Mouse (Mus musculus): ENCODE results near the gene Ppif. TPM values are rescaled to one million over a fixed set of nuclear protein-coding genes. Genes with fewer than 3 reads are reported as not detected.

Gene Ppif
- total and polyA plus RNA-seq, 3 experiments, result 29.1 to 106 (median 52.9) TPM

- dilution Hi-C loops (cut with MboI; ENCODE audit: extremely low pct_ligation_motif_present, extremely low pct_unique_long_range_greater_than_20kb, low sequenced_read_pairs) (no loop called here), in situ Hi-C loops (cut with MboI; ENCODE audit: low pct_ligation_motif_present, low pct_unique_long_range_greater_than_20kb, low sequenced_read_pairs) (loop anchor here (25.0 kb wide), 1 partner anchor 575 kb away; no protein-coding TSS in a partner anchor)
- H3K4me2 ChIP-seq (ENCODE audit: insufficient read depth, low read depth, poor library complexity, severe bottlenecking), result no peak overlapping the region
- H3K9me3 ChIP-seq (replicated peaks; ENCODE audit: low read length), result no peaks in the 10 kb centered on the region
- H3K9ac ChIP-seq (ENCODE audit: insufficient read depth, low read depth), result no peak overlapping the region
- H3K4me1 ChIP-seq (ENCODE audit: control insufficient read depth in 1 of 2, insufficient read depth in 2 of 2), result peaks cover 0 to 13% of the 10 kb centered on the region in 2 experiments; a peak in 2 of 4 replicates
- H3K36me3 ChIP-seq (replicated peaks in 1 of 2; ENCODE audit: control insufficient read depth in 1 of 2, insufficient read depth in 1 of 2, low read length in 1 of 2), result no peaks in the 10 kb centered on the region
- no peak overlapping the region for H3K27ac ChIP-seq (ENCODE audit: insufficient read depth, low read depth)
- peaks cover 1% of the 10 kb centered on the region for H3K27me3 ChIP-seq (replicated peaks)
- no peak overlapping the region for H3K4me3 ChIP-seq (replicated peaks in 1 of 3; ENCODE audit: low read depth in 2 of 3, low read length in 2 of 3, poor library complexity in 1 of 3)
- TF ChIP-seq ETS1 (conservative IDR thresholded peaks at IDR 0.05; ENCODE audit: low read depth, low read length) (no peak), CHD2 (IDR thresholded peaks at IDR 0.05; ENCODE audit: low read length) (no peak), MXI1 (IDR thresholded peaks at IDR 0.05; ENCODE audit: low read depth, low read length) (no peak)
- no peak for DNase-seq (ENCODE audit: extremely low read depth)
- H3K79me2 ChIP-seq (replicated peaks; ENCODE audit: control insufficient read depth, extremely low read depth, insufficient read depth, poor library complexity, severe bottlenecking), result no peaks in the 10 kb centered on the region
These were observed 6.7 kb upstream of the Ppif start for GRCm38 (mm10) chr14:25686983-25687901.

- Histone ChIP-seq H3K9me3 (replicated peaks; ENCODE audit: low read length) (no peaks in the 10 kb centered on the region), H3K36me3 (replicated peaks in 1 of 2; ENCODE audit: control insufficient read depth in 1 of 2, insufficient read depth in 1 of 2, low read length in 1 of 2) (peaks cover 19 to 31% of the 10 kb centered on the region in 2 experiments), H3K4me3 (replicated peaks in 1 of 3; ENCODE audit: low read depth in 2 of 3, low read length in 2 of 3, poor library complexity in 1 of 3) (peak overlapping the region in 2 of 3 experiments; percentile 43 to 90), H3K79me2 (replicated peaks; ENCODE audit: control insufficient read depth, extremely low read depth, insufficient read depth, poor library complexity, severe bottlenecking) (peaks cover 13% of the 10 kb centered on the region; the same call in 1 of the 2 replicates), H3K27me3 (replicated peaks) (no peaks in the 10 kb centered on the region), H3K4me2 (ENCODE audit: insufficient read depth, low read depth, poor library complexity, severe bottlenecking) (peak overlapping the region; percentile 13; the same call in 1 of the 2 replicates), H3K9ac (ENCODE audit: insufficient read depth, low read depth) (peak overlapping the region; percentile 55; the same call in 1 of the 2 replicates), H3K27ac (ENCODE audit: insufficient read depth, low read depth) (no peak overlapping the region), H3K4me1 (ENCODE audit: control insufficient read depth in 1 of 2, insufficient read depth in 2 of 2) (peaks cover 13 to 23% of the 10 kb centered on the region in 2 experiments)
- in situ Hi-C loops (cut with MboI; ENCODE audit: low pct_ligation_motif_present, low pct_unique_long_range_greater_than_20kb, low sequenced_read_pairs) (loop anchor here (25.0 kb wide), 1 partner anchor 581 kb away; no protein-coding TSS in a partner anchor), dilution Hi-C loops (cut with MboI; ENCODE audit: extremely low pct_ligation_motif_present, extremely low pct_unique_long_range_greater_than_20kb, low sequenced_read_pairs) (no loop called here)
- TF ChIP-seq NRF1 (IDR thresholded peaks at IDR 0.05; ENCODE audit: low read depth, low read length), result no peak
- TF ChIP-seq SMC3 (IDR thresholded peaks at IDR 0.05; ENCODE audit: low read depth, low read length), result no peak
- no peak for TF ChIP-seq POLR2A (IDR thresholded peaks at IDR 0.05; ENCODE audit: low read depth, low read length)
- TF ChIP-seq RAD21 (IDR thresholded peaks at IDR 0.05; ENCODE audit: low read depth, low read length), result no peak
- TF ChIP-seq PAX5 (IDR thresholded peaks at IDR 0.05; ENCODE audit: low read length), result no peak
- no peak for TF ChIP-seq MAFK (IDR thresholded peaks at IDR 0.05; ENCODE audit: insufficient replicate concordance, low read length)
- TF ChIP-seq ZMIZ1 (IDR thresholded peaks at IDR 0.05; ENCODE audit: low read depth, low read length), result no peak
- TF ChIP-seq USF1 (IDR thresholded peaks at IDR 0.05; ENCODE audit: low read depth, low read length), result no peak
- no peak for TF ChIP-seq KAT2A (IDR thresholded peaks at IDR 0.05; ENCODE audit: insufficient replicate concordance, low read length)
- no peak for TF ChIP-seq MAZ (IDR thresholded peaks at IDR 0.05; ENCODE audit: low read depth, low read length)
- TF ChIP-seq ZC3H11A (IDR thresholded peaks at IDR 0.05; ENCODE audit: low read depth, low read length), result no peak
- TF ChIP-seq IRF4 (IDR thresholded peaks at IDR 0.05; ENCODE audit: low read depth, low read length), result no peak
- TF ChIP-seq ZKSCAN1 (IDR thresholded peaks at IDR 0.05; ENCODE audit: borderline replicate concordance, low read depth, low read length), result no peak
- no peak for TF ChIP-seq NELFE (IDR thresholded peaks at IDR 0.05; ENCODE audit: low read depth, low read length)
- no peak for TF ChIP-seq POLR2AphosphoS2 (IDR thresholded peaks at IDR 0.05; ENCODE audit: low read depth, low read length)
- no peak for TF ChIP-seq MXI1 (IDR thresholded peaks at IDR 0.05; ENCODE audit: low read depth, low read length)
- DNase-seq (ENCODE audit: extremely low read depth), result no peak
These were observed 575 bp upstream of the Ppif start for GRCm38 (mm10) chr14:25693271-25693887.
